Mouse (Mus musculus): ENCODE measurements around the gene Zdhhc21. TPM values are rescaled to one million over a fixed set of nuclear protein-coding genes. Genes with fewer than 3 reads are reported as not detected.
A peak's percentile ranks its signal among the peaks of the same experiment; 100 is the strongest.

Gene Zdhhc21
- polyA plus RNA-seq, 1 experiment from 2014 or later, result 14.3 TPM

- H3K36me3 ChIP-seq (ENCODE audit: control insufficient read depth, insufficient read depth, low read length), result no peaks in the 10 kb centered on the region
- no peak overlapping the region for H3K9ac ChIP-seq (ENCODE audit: low read depth, low read length)
- WGBS, result 6% methylated on average over 10 of the region's 10 CpGs
- H3K4me2 ChIP-seq (replicated peaks; ENCODE audit: low read depth, low read length), result peak overlapping the region; percentile 18; the same call in 1 of the 2 replicates
- H3K4me1 ChIP-seq (ENCODE audit: control insufficient read depth, insufficient read depth, low read length), result no peaks in the 10 kb centered on the region
- H3K4me3 ChIP-seq (ENCODE audit: low read length), result no peak overlapping the region
- H3K27ac ChIP-seq (ENCODE audit: low read depth, low read length), result no peak overlapping the region
- no peak; the same call in 1 of the 2 replicates for ATAC-seq (ENCODE audit: low FRiP score, low TSS enrichment)
- H3K9me3 ChIP-seq (ENCODE audit: control insufficient read depth, low read length), result no peaks in the 10 kb centered on the region
- H3K27me3 ChIP-seq (ENCODE audit: control insufficient read depth, insufficient read depth, low read length), result no peaks in the 10 kb centered on the region
Observed at GRCm38 (mm10) chr4:82762430-82763119, 97.2 kb downstream of the Zdhhc21 start.

- no peak for ATAC-seq (ENCODE audit: low FRiP score, low TSS enrichment)
- no peak overlapping the region for H3K4me3 ChIP-seq (ENCODE audit: low read length)
- no peak overlapping the region for H3K9ac ChIP-seq (ENCODE audit: low read depth, low read length)
- H3K27me3 ChIP-seq (ENCODE audit: control insufficient read depth, insufficient read depth, low read length), result no peaks in the 10 kb centered on the region
- 3% methylated on average over 3 of the region's 3 CpGs for WGBS
- H3K4me1 ChIP-seq (ENCODE audit: control insufficient read depth, insufficient read depth, low read length), result no peaks in the 10 kb centered on the region
- H3K36me3 ChIP-seq (ENCODE audit: control insufficient read depth, insufficient read depth, low read length), result no peaks in the 10 kb centered on the region
- H3K27ac ChIP-seq (ENCODE audit: low read depth, low read length), result no peak overlapping the region
- H3K9me3 ChIP-seq (ENCODE audit: control insufficient read depth, low read length), result no peaks in the 10 kb centered on the region
- H3K4me2 ChIP-seq (replicated peaks; ENCODE audit: low read depth, low read length), result no peak overlapping the region
Observed at GRCm38 (mm10) chr4:82756295-82756626, 103.5 kb downstream of the Zdhhc21 start.

- no peaks in the 10 kb centered on the region for H3K9me3 ChIP-seq (ENCODE audit: control insufficient read depth, low read length)
- H3K4me1 ChIP-seq (ENCODE audit: control insufficient read depth, insufficient read depth, low read length), result no peaks in the 10 kb centered on the region
- 44% methylated on average over 3 of the region's 3 CpGs for WGBS
- H3K9ac ChIP-seq (ENCODE audit: low read depth, low read length), result no peak overlapping the region
- ATAC-seq (ENCODE audit: low FRiP score, low TSS enrichment), result 0 out of 2 replicates have a peak, but pooled peaks have one; percentile 28
- H3K4me3 ChIP-seq (ENCODE audit: low read length), result no peak overlapping the region
- H3K27me3 ChIP-seq (ENCODE audit: control insufficient read depth, insufficient read depth, low read length), result no peaks in the 10 kb centered on the region
- H3K4me2 ChIP-seq (replicated peaks; ENCODE audit: low read depth, low read length), result no peak overlapping the region
- 0 out of 2 replicates have a peak overlapping the region, but pooled peaks have one; percentile 17 for H3K27ac ChIP-seq (ENCODE audit: low read depth, low read length)
- no peaks in the 10 kb centered on the region for H3K36me3 ChIP-seq (ENCODE audit: control insufficient read depth, insufficient read depth, low read length)
Observed at GRCm38 (mm10) chr4:82755616-82756294, 104.0 kb downstream of the Zdhhc21 start.

Other genes starting within 250 kb of the Zdhhc21 start
- gene Nfib, start 154.2 kb downstream of the Zdhhc21 start, polyA plus RNA-seq (2014; fragmentation: Nextera tagmentation; extraction: Ambion mirVana), result 32.5 and 36.0 TPM in 2 replicates
- not detected in 2 replicates for gene Cer1, start 25.2 kb upstream of the Zdhhc21 start, polyA plus RNA-seq (2014; fragmentation: Nextera tagmentation; extraction: Ambion mirVana)
- 24.3 and 42.3 TPM in 2 replicates for gene Frem1, start 192.4 kb upstream of the Zdhhc21 start, polyA plus RNA-seq (2014; fragmentation: Nextera tagmentation; extraction: Ambion mirVana)